Mouse (Mus musculus) gastrocnemius, adult 18-20 months (tissue): ENCODE data around the gene Cdc34. TPM values are rescaled to one million over a fixed set of nuclear protein-coding genes. Genes with fewer than 3 reads are reported as not detected.

Experiments used
- DNase-seq: peaks from one replicate; pipeline ENCODE4 v3.0.0; 2021; ENCODE audit warnings: low spot score
- long read RNA-seq, 2 experiments: library from polyadenylated mRNA; stranded (forward); transcript quantifications; one replicate each; pipeline ENCODE4 v2.0.0; 2021
- total RNA-seq, 2 experiments: library from RNA; stranded (reverse); gene quantifications; 2 replicates each; pipeline ENCODE4 v1.2.3; 2021

Gene Cdc34
- 100 to 1,000 TPM; 388 to 419 TPM for total RNA-seq
- long read RNA-seq, experiment 1, transcript Cdc34-209 (5 exons, 534 nt): minor isoform, 8 of 541 reads
- long read RNA-seq, experiment 1, transcript Cdc34-205 (5 exons, 979 nt): minor isoform, 50 of 541 reads
- long read RNA-seq, experiment 1, transcript Cdc34-208 (4 exons, 799 nt): minor isoform, 7 of 541 reads
- long read RNA-seq, experiment 1, transcript Cdc34-201 (5 exons, 1,266 nt): major isoform, 255 of 541 reads
- long read RNA-seq, experiment 1, partial matches to known transcripts: 192 of 541 reads
- long read RNA-seq, experiment 1, other reads (novel, unspliced or antisense): 29 of 541 reads
- long read RNA-seq, experiment 2, transcript Cdc34-205 (5 exons, 979 nt): minor isoform, 30 of 420 reads
- long read RNA-seq, experiment 2, transcript Cdc34-201 (5 exons, 1,266 nt): major isoform, 217 of 420 reads
- long read RNA-seq, experiment 2, transcript Cdc34-208 (4 exons, 799 nt): minor isoform, 7 of 420 reads
- long read RNA-seq, experiment 2, transcript Cdc34-209 (5 exons, 534 nt): minor isoform, 9 of 420 reads
- long read RNA-seq, experiment 2, partial matches to known transcripts: 7 of 420 reads
- long read RNA-seq, experiment 2, other reads (novel, unspliced or antisense): 150 of 420 reads

DNA sequence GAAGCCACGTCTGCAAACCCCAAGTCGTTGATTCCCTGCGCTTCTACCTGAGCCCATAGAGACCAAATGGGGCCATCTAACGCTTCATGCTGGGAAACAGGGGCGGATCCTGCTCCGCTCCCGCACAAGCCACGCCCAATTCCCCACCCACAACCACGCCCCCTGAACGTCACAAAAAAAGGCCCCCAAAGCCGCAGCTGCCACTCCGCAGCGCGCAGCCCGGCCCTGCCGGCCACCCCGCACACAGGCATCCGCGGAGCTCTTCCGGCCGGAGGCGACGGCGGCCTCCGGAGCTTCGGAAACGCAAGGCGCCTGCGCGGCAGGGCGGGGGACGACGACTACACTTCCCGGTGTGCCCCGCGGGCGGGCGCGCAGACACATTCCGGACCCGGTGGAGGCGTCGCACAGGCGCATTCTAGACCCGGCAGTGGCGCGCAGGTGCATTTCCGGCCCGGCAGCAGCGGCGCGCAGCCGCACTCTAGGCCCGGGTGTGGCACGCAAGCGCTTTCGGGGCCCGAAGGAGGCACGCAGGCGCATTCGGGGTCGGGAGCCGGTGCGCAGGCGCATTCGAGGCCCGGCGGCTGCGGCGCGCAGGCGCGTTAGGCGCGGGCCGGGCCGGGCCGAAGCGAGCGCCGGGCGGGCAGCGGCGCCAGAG lies at the start of gene Cdc34:
Cdc34 (plus strand) TSS at position 605 of the 655 bp plus-strand sequence.
- DNase-seq: peak; percentile 99

DNA sequence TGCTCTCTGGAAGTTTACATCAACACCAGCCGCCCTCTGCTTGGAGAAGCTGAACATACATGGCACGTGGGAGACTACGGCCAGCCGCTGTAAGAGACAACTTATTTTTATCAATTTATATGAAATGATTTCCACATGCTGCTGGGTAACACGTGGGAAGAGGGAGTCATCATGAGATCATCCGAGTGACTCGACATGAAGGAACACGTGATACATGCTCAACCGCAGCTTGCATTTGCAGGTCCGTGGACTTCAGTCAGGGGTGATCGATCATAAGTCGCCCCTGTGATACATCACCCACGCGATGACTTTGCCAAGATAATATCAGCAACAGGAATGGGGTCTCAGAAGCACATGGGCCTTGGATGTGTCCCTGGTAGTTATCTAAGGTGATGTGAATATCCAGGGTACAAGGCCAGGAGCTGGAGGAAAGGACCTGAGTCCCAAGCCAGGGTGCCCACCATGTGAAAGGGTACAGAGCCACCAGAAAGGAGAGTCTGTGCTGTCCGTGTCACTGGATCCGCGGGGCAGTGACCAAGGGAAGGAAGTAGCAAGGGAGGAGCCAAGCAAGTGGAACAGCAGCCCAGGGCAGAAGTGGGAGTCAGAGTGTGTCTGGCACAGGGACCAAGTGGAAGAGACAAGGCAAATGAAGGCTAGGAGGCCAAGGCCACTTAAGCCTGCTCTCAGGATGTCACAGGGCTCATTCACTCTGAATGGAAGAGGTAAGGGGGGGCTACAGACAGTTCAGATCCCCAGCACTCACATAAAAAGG lies 48.8 kb upstream of the Cdc34 start:
- no peak for DNase-seq

DNA sequence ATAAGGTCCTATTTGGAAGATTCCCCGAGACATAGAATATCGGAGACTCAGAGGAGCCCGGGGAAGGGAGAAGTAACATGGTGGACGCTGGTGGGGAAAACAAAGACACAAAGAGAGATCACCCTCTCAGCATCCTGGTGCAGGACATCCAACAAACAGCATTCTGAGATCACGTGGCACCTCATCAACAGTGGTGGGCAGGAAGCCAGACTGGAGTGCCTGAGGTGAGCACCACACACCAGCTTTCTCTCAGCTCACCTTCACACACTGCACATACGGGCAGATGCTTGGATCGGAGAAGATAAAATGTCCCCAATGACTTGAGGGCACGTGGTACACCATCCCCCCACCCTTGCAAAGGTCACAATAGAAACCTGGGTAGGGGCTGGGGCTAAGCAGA lies 45.7 kb upstream of the Cdc34 start:
- DNase-seq: no peak

DNA sequence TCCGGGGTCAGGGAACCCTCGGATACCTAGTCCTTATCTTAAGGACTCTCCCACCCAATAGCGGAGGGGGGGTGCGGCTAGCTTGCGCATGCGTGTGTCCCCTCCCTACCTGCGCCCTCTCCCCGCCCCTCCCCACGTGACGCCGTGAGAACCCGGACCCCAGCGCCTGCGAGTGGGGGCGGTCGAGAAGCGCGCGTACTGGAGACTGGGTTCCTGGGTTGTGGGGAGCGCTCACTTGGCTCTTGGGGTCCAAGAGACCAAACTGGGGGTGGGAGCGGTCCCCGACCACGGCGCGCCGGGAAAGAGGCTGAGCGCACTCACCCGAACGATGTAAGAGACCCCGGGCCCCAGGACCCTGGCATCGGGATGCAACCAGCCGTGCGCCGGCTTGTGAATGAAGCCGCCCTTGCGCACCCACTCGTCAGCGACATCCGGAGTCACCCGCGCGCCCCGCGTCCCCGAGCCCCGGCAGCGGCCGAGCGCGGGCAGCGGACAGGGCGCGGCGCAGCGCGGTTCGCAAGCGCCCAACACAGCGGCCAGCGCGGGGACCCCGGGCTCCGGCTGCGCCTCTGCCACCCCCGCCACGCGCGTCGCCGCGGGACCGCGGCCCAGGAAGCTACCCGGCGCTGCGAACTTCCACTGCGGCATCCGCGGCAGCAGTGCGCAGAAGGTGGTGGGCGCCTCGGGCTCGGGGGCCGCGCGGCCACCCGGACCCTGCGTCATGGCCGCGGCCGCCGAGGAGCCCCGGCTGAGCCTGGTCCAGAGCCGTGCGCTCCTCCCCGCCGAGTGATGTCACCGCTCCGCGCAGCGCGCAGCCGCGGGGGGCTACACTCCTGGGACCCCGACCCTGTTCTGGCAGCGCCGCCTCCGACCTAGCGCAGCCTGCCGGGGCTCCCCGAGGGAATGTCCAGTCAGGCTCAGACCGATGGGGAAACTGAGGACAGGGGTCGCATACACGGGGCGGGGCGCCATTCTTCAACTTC lies 44.6 kb upstream of the Cdc34 start, which contains the start of gene Shc2:
Shc2 (minus strand) TSS at position 791 of the 983 bp plus-strand sequence.
- DNase-seq: peak; percentile 44

DNA sequence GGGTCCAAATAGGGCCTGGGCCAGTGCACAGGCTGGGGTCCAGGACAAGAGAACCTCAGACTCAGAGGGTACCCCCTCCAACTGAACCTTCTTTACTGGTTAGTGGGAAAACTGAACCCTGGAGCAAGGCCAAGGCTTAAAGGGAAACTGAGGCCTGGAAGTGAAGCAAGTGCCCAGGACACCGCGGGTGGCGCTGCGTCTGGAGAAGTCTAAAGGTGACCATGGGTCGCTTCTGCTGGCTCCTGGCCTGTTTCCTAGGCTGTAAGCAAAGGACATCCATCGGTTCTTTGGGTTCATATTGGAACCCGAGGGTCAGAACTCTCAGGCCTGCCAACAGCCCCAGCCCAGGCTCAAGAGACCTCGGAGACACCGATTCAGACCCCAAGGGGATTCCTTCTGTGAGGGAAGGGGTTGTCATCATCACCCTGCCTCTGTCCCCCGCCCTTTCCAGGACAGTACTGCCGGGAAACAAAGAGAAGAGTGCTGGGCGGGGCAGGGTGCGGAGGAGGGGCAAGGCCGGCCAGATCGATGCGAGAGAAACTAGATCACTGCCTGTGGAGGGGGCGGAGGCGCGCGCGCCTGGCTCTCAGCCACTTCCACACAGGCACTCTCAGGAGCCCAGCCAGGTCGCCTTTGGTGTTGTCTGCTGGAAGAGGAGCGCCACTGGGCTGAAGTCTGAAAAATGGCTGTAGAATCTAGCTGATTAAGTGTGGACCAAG lies 43.4 kb upstream of the Cdc34 start:
- DNase-seq: peak; percentile 67

DNA sequence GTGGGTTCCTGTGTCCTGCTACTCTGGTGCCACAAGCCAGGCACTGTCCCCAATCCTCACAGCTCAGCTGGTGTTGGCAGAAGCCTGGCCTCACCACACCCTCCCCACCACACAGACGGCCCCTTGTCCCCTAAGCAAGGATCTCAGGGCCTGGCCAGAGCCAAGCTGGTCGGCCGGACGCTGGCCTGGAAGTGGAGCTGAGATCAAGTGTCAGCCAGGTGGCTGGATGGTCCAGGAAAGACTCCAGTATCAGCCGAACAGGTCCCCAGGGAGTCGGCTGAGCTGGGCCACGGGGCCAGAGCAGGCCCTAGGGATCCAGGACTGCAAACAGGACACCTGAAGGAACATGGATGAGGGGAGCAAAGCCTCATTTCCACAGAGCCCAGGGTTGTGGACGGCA lies 36.3 kb upstream of the Cdc34 start, which contains the start of gene Odf3l2:
Odf3l2 (minus strand) TSS at position 28 of the 400 bp plus-strand sequence.
- DNase-seq: peak; percentile 88

DNA sequence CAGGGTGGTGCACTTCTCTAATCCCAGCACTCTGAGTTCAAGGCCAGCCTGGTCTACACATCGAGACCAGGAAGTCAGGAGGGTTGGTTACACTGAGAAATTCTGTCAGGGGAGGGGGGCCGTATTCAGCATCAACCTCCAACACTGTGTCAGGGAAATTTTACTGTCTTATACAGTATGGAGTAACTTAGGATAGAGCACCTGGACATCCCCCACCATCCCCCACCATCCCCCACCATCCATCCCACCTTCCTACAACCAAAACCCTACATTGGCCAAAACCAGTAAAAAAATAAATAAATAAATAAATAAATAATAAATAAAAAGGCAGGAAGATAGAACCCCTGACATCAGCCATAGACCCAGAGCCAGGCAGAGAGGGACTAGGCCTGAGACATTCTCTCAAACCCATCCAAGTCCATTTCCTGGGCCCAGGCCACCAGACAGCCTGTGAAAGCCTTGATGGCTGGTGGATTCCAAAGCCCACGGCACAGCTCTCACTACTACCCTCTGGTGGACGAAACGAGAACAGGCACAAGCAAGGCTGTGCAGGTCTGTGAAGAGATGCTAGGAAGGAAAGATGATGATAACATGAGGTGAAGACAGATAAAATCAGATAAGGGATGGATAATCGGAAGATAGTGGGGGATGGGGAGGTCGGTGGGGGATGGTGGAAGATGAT lies 32.8 kb upstream of the Cdc34 start:
- peak; percentile 83 for DNase-seq

- DNase-seq: peak; percentile 79
Measured at GRCm38 (mm10) chr10:79652789-79653188, 29.2 kb upstream of the Cdc34 start.

GRCm38 (mm10) chr10:79654946-79655395 lies 27.0 kb upstream of the Cdc34 start:
- DNase-seq: no peak

DNA sequence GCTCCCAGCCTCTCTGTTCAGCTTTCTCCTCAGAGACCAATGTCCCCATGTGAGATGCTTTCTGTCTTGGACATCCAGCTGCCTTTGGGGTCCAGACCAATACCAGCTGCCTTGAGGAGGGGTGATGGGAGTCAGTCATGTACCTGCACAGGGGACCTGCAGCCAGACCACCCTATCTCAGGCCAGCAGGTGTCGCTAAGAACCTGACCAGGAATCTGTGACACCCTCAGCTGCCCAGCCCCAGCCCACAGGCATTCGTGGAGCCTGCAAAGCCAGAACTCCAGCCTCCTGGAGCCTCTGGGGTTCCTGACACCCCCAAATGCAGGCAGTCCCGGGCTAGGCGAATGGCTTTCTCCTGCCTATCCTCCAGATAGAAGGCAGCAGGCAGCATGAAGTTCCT lies 23.2 kb upstream of the Cdc34 start:
- DNase-seq: no peak

- DNase-seq: no peak
Measured at GRCm38 (mm10) chr10:79660298-79660697, 21.7 kb upstream of the Cdc34 start.

- no peak for DNase-seq
Measured at GRCm38 (mm10) chr10:79661861-79662260, 20.1 kb upstream of the Cdc34 start.

- DNase-seq: peak; percentile 65
Measured at GRCm38 (mm10) chr10:79664131-79664665, 17.8 kb upstream of the Cdc34 start, which contains the start of gene Madcam1. Gene Madcam1 (plus strand): TSS chr10:79664559.

- DNase-seq: no peak
Measured at GRCm38 (mm10) chr10:79665051-79665450, 16.9 kb upstream of the Cdc34 start.

GRCm38 (mm10) chr10:79666493-79666892 lies 15.5 kb upstream of the Cdc34 start:
- no peak for DNase-seq

- no peak for DNase-seq
Measured at GRCm38 (mm10) chr10:79668076-79668475, 13.9 kb upstream of the Cdc34 start.

DNA sequence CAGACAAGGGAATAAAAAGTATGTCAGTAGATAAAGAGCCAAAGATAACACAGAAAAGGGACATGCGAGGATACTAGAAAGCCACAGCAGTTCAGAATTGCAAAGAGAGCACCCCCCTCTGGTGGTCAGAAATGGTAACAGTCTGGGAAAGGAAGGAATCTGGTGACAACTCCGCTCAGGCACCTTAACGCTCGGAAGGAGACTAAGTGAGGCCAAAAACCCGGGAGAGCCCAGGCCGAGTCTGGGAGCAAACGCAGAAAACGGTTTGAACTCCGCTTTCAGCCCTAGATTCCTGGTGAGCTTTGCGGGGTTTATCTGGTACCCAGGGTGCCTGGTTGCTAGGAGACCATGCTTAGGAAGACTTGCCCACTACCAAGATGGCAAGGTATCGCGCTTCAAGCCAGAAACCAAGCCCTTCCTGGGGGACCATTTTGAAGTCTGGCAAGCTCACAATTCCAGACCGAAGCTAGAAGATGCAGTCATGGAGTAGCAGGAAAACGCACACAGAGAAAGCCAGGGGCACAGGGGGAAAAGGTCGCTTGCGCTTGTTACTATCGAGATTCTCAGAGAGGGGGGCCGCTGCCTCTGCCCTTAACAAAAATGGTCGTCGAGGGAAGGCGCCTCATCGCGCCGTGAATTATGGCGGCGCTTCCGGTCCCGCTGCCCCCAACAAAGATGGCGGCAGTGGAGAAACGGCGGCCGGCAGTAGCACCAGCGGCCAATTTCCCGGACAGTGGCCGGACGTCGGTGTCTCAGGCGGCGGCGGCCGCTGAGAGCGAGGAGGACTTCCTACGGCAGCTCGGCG lies 13.0 kb upstream of the Cdc34 start, which contains the start of gene Tpgs1:
Tpgs1 (plus strand) TSS at position 599 of the 805 bp plus-strand sequence.
- peak; percentile 93 for DNase-seq
